Mouse (Mus musculus) small intestine, adult 2 months (tissue): ENCODE measurements around the gene Doc2g. TPM values are rescaled to one million over a fixed set of nuclear protein-coding genes. Genes with fewer than 3 reads are reported as not detected.

Experiments
- H3K27ac ChIP-seq: fragments of 200-500 bp; 2 replicates; pipeline ENCODE4 v1.5.1; 2012; ENCODE audit warnings: low read depth, low read length, control low read depth, inconsistent platforms; ENCODE audit not compliant: insufficient read depth
- H3K27me3 ChIP-seq: fragments of 200-500 bp; 2 replicates; pipeline ENCODE4 v1.6.1; 2012; ENCODE audit warnings: mild to moderate bottlenecking, moderate library complexity, low read length, inconsistent platforms; ENCODE audit not compliant: control insufficient read depth, insufficient read depth
- H3K36me3 ChIP-seq: fragments of 200-500 bp; 2 replicates; pipeline ENCODE4 v1.6.1; 2012; ENCODE audit warnings: mild to moderate bottlenecking, low read length, control low read depth, inconsistent platforms; ENCODE audit not compliant: control insufficient read depth, insufficient read depth
- H3K4me1 ChIP-seq: fragments of 200-500 bp; 2 replicates; pipeline ENCODE4 v1.6.1; 2012; ENCODE audit warnings: low read length, inconsistent platforms, mixed read lengths; ENCODE audit not compliant: control insufficient read depth, insufficient read depth, insufficient read length
- H3K4me3 ChIP-seq: fragments of 200-500 bp; 2 replicates; pipeline ENCODE4 v1.5.1; 2012; ENCODE audit warnings: low read depth, mild to moderate bottlenecking, control low read depth, inconsistent platforms, low read length, moderate library complexity
- CTCF ChIP-seq: fragments of 200-500 bp; IDR thresholded peaks from 2 replicates; pipeline ENCODE4 v1.5.1; 2012; ENCODE audit warnings: low read depth, mild to moderate bottlenecking, control low read depth, inconsistent platforms, low read length, moderate library complexity, mixed read lengths; ENCODE audit not compliant: insufficient replicate concordance, insufficient read length; ENCODE audit errors: extremely low read depth
- POLR2A ChIP-seq: fragments of 200-500 bp; IDR thresholded peaks from 2 replicates; pipeline ENCODE4 v1.6.1; 2012; ENCODE audit warnings: low read depth, mild to moderate bottlenecking, control low read depth, inconsistent platforms, low read length, moderate library complexity
- WGBS: fragments of 180-500 bp; shearing (Covaris S2); methylation state at CpG from one replicate; pipeline ENCODE4 v1.1.7; 2018; 5-methylcytosine and 5-hydroxymethylcytosine counted together
- polyA plus RNA-seq: library from polyadenylated mRNA; depleted of rRNA; stranded (reverse); fragments of >200 nt; gene quantifications from 2 replicates; pipeline ENCODE4 v1.2.3, GENCODE M21; 2012

Doc2g gene
- polyA plus RNA-seq, 1 experiment = 8.2 TPM

GRCm38 (mm10) chr19:3997231-3997630, 5.9 kb upstream of the Doc2g start:
- no peak for TF ChIP-seq POLR2A
- TF ChIP-seq CTCF = no peak
- WGBS = 47% methylated on average over 8 of the region's 8 CpGs
- Histone ChIP-seq H3K27me3 (no peaks in the 10 kb centered on the region), H3K36me3 (no peaks in the 10 kb centered on the region), H3K27ac (peak overlapping the region; percentile 29; the same call in 1 of the 2 replicates), H3K4me1 (peaks cover 32% of the 10 kb centered on the region), H3K4me3 (no peak overlapping the region)

GRCm38 (mm10) chr19:3998335-3998734, 4.8 kb upstream of the Doc2g start:
- no peaks in the 10 kb centered on the region for H3K36me3 ChIP-seq
- 84% methylated on average over 8 of the region's 8 CpGs for WGBS
- no peaks in the 10 kb centered on the region for H3K27me3 ChIP-seq
- no peak overlapping the region for H3K4me3 ChIP-seq
- TF ChIP-seq POLR2A (no peak), CTCF (no peak)
- H3K27ac ChIP-seq = no peak overlapping the region
- H3K4me1 ChIP-seq = peaks cover 36% of the 10 kb centered on the region

GRCm38 (mm10) chr19:3999121-3999730, 3.9 kb upstream of the Doc2g start:
- peaks cover 36% of the 10 kb centered on the region for H3K4me1 ChIP-seq
- no peaks in the 10 kb centered on the region for H3K27me3 ChIP-seq
- WGBS = 85% methylated on average over 9 of the region's 9 CpGs
- H3K36me3 ChIP-seq = no peaks in the 10 kb centered on the region
- no peak overlapping the region for H3K4me3 ChIP-seq
- 0 out of 2 replicates have a peak, but pooled peaks have one; percentile 4 for TF ChIP-seq CTCF
- no peak for TF ChIP-seq POLR2A
- H3K27ac ChIP-seq = peak overlapping the region; percentile 90

- Histone ChIP-seq H3K4me3 (peak within 1 kb of the TSS; percentile 71), H3K4me1 (peaks cover 36% of the 10 kb centered on the region), H3K36me3 (no peaks in the 10 kb centered on the region; the same call in 1 of the 2 replicates), H3K27me3 (no peaks in the 10 kb centered on the region), H3K27ac (peak within 1 kb of the TSS; percentile 92)
- TF ChIP-seq POLR2A = peak; percentile 83
- peak; percentile 80 for TF ChIP-seq CTCF
- under 1% methylated on average over 64 of the region's 64 CpGs for WGBS
Observed at GRCm38 (mm10) chr19:4000119-4000900, 2.8 kb upstream of the Doc2g start, which contains the start of the genes Nudt8 and Gm49405. Gene Nudt8, plus strand, starts transcription at chr19:4000580. Gene Gm49405, plus strand, starts transcription at chr19:4000626.

- TF ChIP-seq CTCF (peak; percentile 10; the same call in 1 of the 2 replicates), POLR2A (no peak)
- H3K4me3 ChIP-seq = peak overlapping the region; percentile 71
- peak overlapping the region; percentile 92 for H3K27ac ChIP-seq
- H3K36me3 ChIP-seq = peaks cover 6% of the 10 kb centered on the region
- 19% methylated on average over 17 of the region's 17 CpGs for WGBS
- H3K4me1 ChIP-seq = peaks cover 36% of the 10 kb centered on the region
- no peaks in the 10 kb centered on the region for H3K27me3 ChIP-seq
Observed at GRCm38 (mm10) chr19:4000949-4001525, 2.1 kb upstream of the Doc2g start.

GRCm38 (mm10) chr19:4001752-4002151, 1.4 kb upstream of the Doc2g start:
- 68% methylated on average over 5 of the region's 5 CpGs for WGBS
- peaks cover 12% of the 10 kb centered on the region for H3K36me3 ChIP-seq
- H3K4me3 ChIP-seq = no peak overlapping the region
- TF ChIP-seq CTCF = no peak
- no peak for TF ChIP-seq POLR2A
- peaks cover 32% of the 10 kb centered on the region for H3K4me1 ChIP-seq
- no peaks in the 10 kb centered on the region for H3K27me3 ChIP-seq
- no peak overlapping the region for H3K27ac ChIP-seq

- 86% methylated on average over 12 of the region's 12 CpGs for WGBS
- TF ChIP-seq POLR2A = no peak
- TF ChIP-seq CTCF = no peak
- Histone ChIP-seq H3K27me3 (no peaks in the 10 kb centered on the region), H3K36me3 (peaks cover 29% of the 10 kb centered on the region), H3K4me1 (peaks cover 25% of the 10 kb centered on the region), H3K4me3 (no peak overlapping the region), H3K27ac (no peak overlapping the region)
Observed at GRCm38 (mm10) chr19:4003641-4004040, 528 bp downstream of the Doc2g start.
